28 mouse cellular contexts compared by ENCODE assay signal in the genomic region with DNA sequence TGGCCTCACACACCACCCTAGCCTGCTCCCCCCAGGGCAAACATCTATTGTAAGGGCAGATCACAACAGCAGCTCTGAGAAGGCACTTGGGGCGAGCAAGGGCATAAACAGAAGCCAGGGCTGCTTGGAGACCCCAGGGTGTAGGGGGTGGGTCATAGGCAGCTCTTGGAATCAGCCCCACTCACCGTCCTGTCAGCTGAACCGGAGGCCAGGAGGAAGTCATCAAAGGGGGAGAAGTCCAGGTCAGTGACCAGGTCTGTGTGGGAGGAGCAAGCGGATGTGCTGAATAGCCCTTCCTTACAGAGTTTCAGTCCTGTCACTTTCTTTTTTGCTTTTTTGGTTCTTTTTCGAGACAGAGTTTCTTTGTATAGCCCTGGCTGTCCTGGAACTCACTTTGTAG. TPM values are rescaled to one million over a fixed set of nuclear protein-coding genes. Genes with fewer than 3 reads are reported as not detected.
DNase-seq lines count a peak whose midpoint lies in the region; ATAC-seq and TF ChIP-seq lines count a peak whose summit lies in the region.
"Had no signal": no experiment of that assay in that cellular context is flagged by ENCODE, and none has a peak within 500 bp of the region (broad histone marks: within the 10 kb centered on the region; RNA-seq: fewer than 3 reads in every experiment).

No protein-coding gene starts in this region.

- no peaks in the 10 kb centered on the region; the same call in 1 of the 2 replicates for H3K79me2 ChIP-seq in liver, adult 2 months (ENCODE audit: control insufficient read depth, insufficient read depth, low read length)

- TF ChIP-seq POLR2A in liver, adult 2 months (IDR thresholded peaks at IDR 0.05; ENCODE audit: extremely low read depth, insufficient read depth, low read length): no peak

- WGBS in kidney, embryonic 16.5 days: 33% methylated on average over 5 of the region's 5 CpGs
- 30% methylated on average over 5 of the region's 5 CpGs for WGBS in liver, adult 2 months
- WGBS in liver, embryonic 12.5 days (ENCODE audit: insufficient replicate concordance): 55% methylated on average over 5 of the region's 5 CpGs
- 82% methylated on average over 5 of the region's 5 CpGs for WGBS in midbrain, embryonic 11.5 days
- 80% methylated on average over 5 of the region's 5 CpGs for WGBS in midbrain, embryonic 15.5 days

- no peaks in the 10 kb centered on the region for H3K9me3 ChIP-seq in kidney, embryonic 16.5 days (ENCODE audit: low read length)
- H3K9me3 ChIP-seq in liver, embryonic 12.5 days (replicated peaks): no peaks in the 10 kb centered on the region
- H3K9me3 ChIP-seq in midbrain, embryonic 11.5 days (ENCODE audit: control insufficient read depth, low read length): no peaks in the 10 kb centered on the region
- H3K9me3 ChIP-seq in midbrain, embryonic 15.5 days: no peaks in the 10 kb centered on the region
- H3K9me3 ChIP-seq: embryonic facial prominence, embryonic 10.5 days; embryonic facial prominence, embryonic 13.5 days; forebrain, embryonic 12.5 days; forebrain, embryonic 15.5 days; heart, embryonic 12.5 days; heart, embryonic 15.5 days; hindbrain, embryonic 10.5 days; hindbrain, embryonic 13.5 days had no signal

- H3K27me3 ChIP-seq in kidney, embryonic 16.5 days (ENCODE audit: insufficient read depth, low read length): no peaks in the 10 kb centered on the region
- no peaks in the 10 kb centered on the region for H3K27me3 ChIP-seq in liver, adult 2 months (ENCODE audit: control insufficient read depth, insufficient read depth, low read length)
- no peaks in the 10 kb centered on the region for H3K27me3 ChIP-seq in liver, embryonic 12.5 days (replicated peaks)
- H3K27me3 ChIP-seq in midbrain, embryonic 11.5 days (ENCODE audit: control insufficient read depth, insufficient read depth, low read length): no peaks in the 10 kb centered on the region
- H3K27me3 ChIP-seq in midbrain, embryonic 15.5 days (replicated peaks): no peaks in the 10 kb centered on the region
- H3K27me3 ChIP-seq: embryonic facial prominence, embryonic 13.5 days; forebrain, embryonic 12.5 days; forebrain, embryonic 15.5 days; heart, embryonic 12.5 days; heart, embryonic 15.5 days; hindbrain, embryonic 13.5 days had no signal

- H3K36me3 ChIP-seq in kidney, embryonic 16.5 days (ENCODE audit: insufficient read depth, low read length): peaks cover 18% of the 10 kb centered on the region; the same call in 1 of the 2 replicates
- H3K36me3 ChIP-seq in liver, adult 2 months (ENCODE audit: control insufficient read depth, insufficient read depth, low read length): peaks cover 7% of the 10 kb centered on the region; the same call in 1 of the 2 replicates
- peaks cover 73% of the 10 kb centered on the region for H3K36me3 ChIP-seq in liver, embryonic 12.5 days
- no peaks in the 10 kb centered on the region for H3K36me3 ChIP-seq in midbrain, embryonic 11.5 days (ENCODE audit: control insufficient read depth, insufficient read depth, low read length)
- peaks cover 11% of the 10 kb centered on the region for H3K36me3 ChIP-seq in midbrain, embryonic 15.5 days (replicated peaks)

- H3K27ac ChIP-seq in kidney, embryonic 16.5 days (ENCODE audit: low read length): no peak overlapping the region
- H3K27ac ChIP-seq in liver, adult 2 months (replicated peaks; ENCODE audit: insufficient read depth, low read depth, low read length): no peak overlapping the region
- H3K27ac ChIP-seq in liver, embryonic 12.5 days: no peak overlapping the region
- no peak overlapping the region for H3K27ac ChIP-seq in midbrain, embryonic 11.5 days (ENCODE audit: low read depth, low read length)
- H3K27ac ChIP-seq in midbrain, embryonic 15.5 days: no peak overlapping the region
- H3K27ac ChIP-seq: embryonic facial prominence, embryonic 10.5 days; embryonic facial prominence, embryonic 13.5 days; forebrain, embryonic 12.5 days; forebrain, embryonic 15.5 days; heart, embryonic 15.5 days; hindbrain, embryonic 10.5 days; hindbrain, embryonic 13.5 days had no signal

- TF ChIP-seq CTCF in liver, adult 2 months (IDR thresholded peaks at IDR 0.05; ENCODE audit: low read depth, low read length): no peak

- H3K4me3 ChIP-seq in kidney, embryonic 16.5 days (ENCODE audit: low read length): no peak overlapping the region
- H3K4me3 ChIP-seq in liver, adult 2 months (ENCODE audit: insufficient read depth, low read depth, low read length): no peak overlapping the region
- no peak overlapping the region for H3K4me3 ChIP-seq in liver, embryonic 12.5 days
- no peak overlapping the region for H3K4me3 ChIP-seq in midbrain, embryonic 11.5 days (ENCODE audit: low read depth, low read length)
- no peak overlapping the region for H3K4me3 ChIP-seq in midbrain, embryonic 15.5 days
- H3K4me3 ChIP-seq: embryonic facial prominence, embryonic 10.5 days; embryonic facial prominence, embryonic 13.5 days; erythroblast, embryonic 14.5 days; forebrain, embryonic 12.5 days; forebrain, embryonic 15.5 days; heart, embryonic 12.5 days; heart, embryonic 15.5 days; hindbrain, embryonic 10.5 days; hindbrain, embryonic 13.5 days had no signal

- H3K4me1 ChIP-seq in kidney, embryonic 16.5 days (ENCODE audit: insufficient read depth, low read length): no peaks in the 10 kb centered on the region
- no peaks in the 10 kb centered on the region for H3K4me1 ChIP-seq in liver, adult 2 months (ENCODE audit: control insufficient read depth, insufficient read depth, low read length)
- H3K4me1 ChIP-seq in liver, embryonic 12.5 days: peaks cover 13% of the 10 kb centered on the region; the same call in 1 of the 2 replicates
- H3K4me1 ChIP-seq in midbrain, embryonic 11.5 days (ENCODE audit: control insufficient read depth, insufficient read depth, low read length): no peaks in the 10 kb centered on the region
- no peaks in the 10 kb centered on the region for H3K4me1 ChIP-seq in midbrain, embryonic 15.5 days
- H3K4me1 ChIP-seq: forebrain, embryonic 12.5 days; forebrain, embryonic 15.5 days; heart, embryonic 12.5 days; heart, embryonic 15.5 days; hindbrain, embryonic 10.5 days; hindbrain, embryonic 13.5 days had no signal

- H3K9ac ChIP-seq in kidney, embryonic 16.5 days (replicated peaks; ENCODE audit: low read length): no peak overlapping the region
- no peak overlapping the region for H3K9ac ChIP-seq in liver, adult 2 months (ENCODE audit: low read depth, low read length)
- H3K9ac ChIP-seq in liver, embryonic 12.5 days: no peak overlapping the region
- H3K9ac ChIP-seq in midbrain, embryonic 11.5 days (ENCODE audit: low read length): no peak overlapping the region
- H3K9ac ChIP-seq in midbrain, embryonic 15.5 days: no peak overlapping the region
- H3K9ac ChIP-seq: embryonic facial prominence, embryonic 13.5 days; forebrain, embryonic 12.5 days; forebrain, embryonic 15.5 days; heart, embryonic 12.5 days; heart, embryonic 15.5 days; hindbrain, embryonic 13.5 days had no signal

- no peak overlapping the region for H3K4me2 ChIP-seq in kidney, embryonic 16.5 days (replicated peaks; ENCODE audit: low read depth, low read length)
- no peak overlapping the region for H3K4me2 ChIP-seq in liver, embryonic 12.5 days
- no peak overlapping the region for H3K4me2 ChIP-seq in midbrain, embryonic 11.5 days
- no peak overlapping the region for H3K4me2 ChIP-seq in midbrain, embryonic 15.5 days
- H3K4me2 ChIP-seq: embryonic facial prominence, embryonic 13.5 days; forebrain, embryonic 12.5 days; forebrain, embryonic 15.5 days; heart, embryonic 12.5 days; heart, embryonic 15.5 days; hindbrain, embryonic 13.5 days had no signal

- peak; percentile 53; the same call in 1 of the 2 replicates for ATAC-seq in kidney, embryonic 16.5 days (ENCODE audit: low FRiP score, low TSS enrichment)
- ATAC-seq in liver, embryonic 12.5 days: no peak
- no peak for ATAC-seq in midbrain, embryonic 11.5 days (ENCODE audit: low FRiP score)
- ATAC-seq in midbrain, embryonic 15.5 days (replicated peaks): no peak
- ATAC-seq: CD4-positive, CD25-positive, alpha-beta regulatory T cell, adult 4 months; forebrain, embryonic 15.5 days had no signal

- DNase-seq in kidney, postnatal 14 days: no peak
- peak; percentile 72 for DNase-seq in liver, adult 2 months (ENCODE audit: extremely low read depth, low read depth, low spot score)
- peak; percentile 19 for DNase-seq in midbrain, embryonic 11.5 days (ENCODE audit: low spot score, missing footprints)
- no peak for DNase-seq in lung, postnatal 25 days (ENCODE audit: low spot score)
- DNase-seq: adrenal gland, adult 2 months; adrenal gland, postnatal 14 days; cerebellum, adult 11 months; cerebellum, adult 2 months; cerebellum, adult 9-11 months; cerebellum, postnatal 36 days; embryo, embryonic 11 days; gastrocnemius, postnatal 25 days; heart, adult 18-20 months; heart, postnatal 10 days; heart, postnatal 36 days had no signal

RNA-seq across cellular contexts. Expression of gene Coro7, which starts 9.3 kb away (rescaled TPM):
- polyA plus RNA-seq in kidney, embryonic 16.5 days (2015; fragmentation: Nextera tagmentation; extraction: Ambion mirVana): 21.4 and 24.0 TPM in 2 replicates
- total RNA-seq in liver, adult 2 months (2014; rRNA removed): 6.1 and 8.5 TPM in 2 replicates
- 17.3 and 22.7 TPM in 2 replicates for polyA plus RNA-seq in liver, adult 2 months (2012; rRNA removed)
- 11.3 and 11.9 TPM in 2 replicates for polyA plus RNA-seq in liver, embryonic 12.5 days (2016; fragmentation: Nextera tagmentation; extraction: Ambion mirVana)
- polyA plus RNA-seq in midbrain, embryonic 11.5 days (2014; fragmentation: Nextera tagmentation; extraction: Ambion mirVana): 13.6 TPM in 2 replicates
- polyA plus RNA-seq in midbrain, embryonic 15.5 days (2015; fragmentation: Nextera tagmentation; extraction: Ambion mirVana): 32.1 and 33.2 TPM in 2 replicates

RNA-seq across cellular contexts. Expression of gene Dnaja3, which starts 30.5 kb away (rescaled TPM):
- polyA plus RNA-seq in kidney, embryonic 16.5 days (2015; fragmentation: Nextera tagmentation; extraction: Ambion mirVana): 89.6 and 95.3 TPM in 2 replicates
- 76.3 and 81.0 TPM in 2 replicates for total RNA-seq in liver, adult 2 months (2014; rRNA removed)
- 37.7 and 43.1 TPM in 2 replicates for polyA plus RNA-seq in liver, adult 2 months (2012; rRNA removed)
- 69.2 and 74.2 TPM in 2 replicates for polyA plus RNA-seq in liver, embryonic 12.5 days (2016; fragmentation: Nextera tagmentation; extraction: Ambion mirVana)
- polyA plus RNA-seq in midbrain, embryonic 11.5 days (2014; fragmentation: Nextera tagmentation; extraction: Ambion mirVana): 53.4 and 57.0 TPM in 2 replicates
- 62.1 and 65.5 TPM in 2 replicates for polyA plus RNA-seq in midbrain, embryonic 15.5 days (2015; fragmentation: Nextera tagmentation; extraction: Ambion mirVana)

RNA-seq across cellular contexts. Expression of gene Vasn, which starts 30.6 kb away (rescaled TPM):
- 26.8 TPM in 2 replicates for polyA plus RNA-seq in kidney, embryonic 16.5 days (2015; fragmentation: Nextera tagmentation; extraction: Ambion mirVana)
- 4.0 and 5.1 TPM in 2 replicates for total RNA-seq in liver, adult 2 months (2014; rRNA removed)
- polyA plus RNA-seq in liver, adult 2 months (2012; rRNA removed): 12.6 and 18.0 TPM in 2 replicates
- polyA plus RNA-seq in liver, embryonic 12.5 days (2016; fragmentation: Nextera tagmentation; extraction: Ambion mirVana): 4.7 and 5.0 TPM in 2 replicates
- 6.1 and 7.0 TPM in 2 replicates for polyA plus RNA-seq in midbrain, embryonic 11.5 days (2014; fragmentation: Nextera tagmentation; extraction: Ambion mirVana)
- polyA plus RNA-seq in midbrain, embryonic 15.5 days (2015; fragmentation: Nextera tagmentation; extraction: Ambion mirVana): 5.2 and 5.8 TPM in 2 replicates

RNA-seq across cellular contexts. Expression of gene Pam16, which starts 45.5 kb away (rescaled TPM):
- polyA plus RNA-seq in kidney, embryonic 16.5 days (2015; fragmentation: Nextera tagmentation; extraction: Ambion mirVana): 67.8 and 80.4 TPM in 2 replicates
- total RNA-seq in liver, adult 2 months (2014; rRNA removed): 36.8 and 41.7 TPM in 2 replicates
- polyA plus RNA-seq in liver, adult 2 months (2012; rRNA removed): 10.8 and 13.5 TPM in 2 replicates
- polyA plus RNA-seq in liver, embryonic 12.5 days (2016; fragmentation: Nextera tagmentation; extraction: Ambion mirVana): 76.2 and 81.9 TPM in 2 replicates
- 97.1 and 99.1 TPM in 2 replicates for polyA plus RNA-seq in midbrain, embryonic 11.5 days (2014; fragmentation: Nextera tagmentation; extraction: Ambion mirVana)
- polyA plus RNA-seq in midbrain, embryonic 15.5 days (2015; fragmentation: Nextera tagmentation; extraction: Ambion mirVana): 139 and 154 TPM in 2 replicates

RNA-seq across cellular contexts. Expression of gene Nmral1, which starts 48.8 kb away (rescaled TPM):
- 96.7 and 100 TPM in 2 replicates for polyA plus RNA-seq in kidney, embryonic 16.5 days (2015; fragmentation: Nextera tagmentation; extraction: Ambion mirVana)
- total RNA-seq in liver, adult 2 months (2014; rRNA removed): 10.0 and 11.2 TPM in 2 replicates
- polyA plus RNA-seq in liver, adult 2 months (2012; rRNA removed): 4.8 and 7.8 TPM in 2 replicates
- 50.0 and 53.0 TPM in 2 replicates for polyA plus RNA-seq in liver, embryonic 12.5 days (2016; fragmentation: Nextera tagmentation; extraction: Ambion mirVana)
- 174 and 191 TPM in 2 replicates for polyA plus RNA-seq in midbrain, embryonic 11.5 days (2014; fragmentation: Nextera tagmentation; extraction: Ambion mirVana)
- 78.3 and 79.6 TPM in 2 replicates for polyA plus RNA-seq in midbrain, embryonic 15.5 days (2015; fragmentation: Nextera tagmentation; extraction: Ambion mirVana)

Comparison
In these comparisons a context has a peak if more than half of its experiments do, and no peak if none do; other contexts are left out.
1. DNase-seq: peak in liver, adult 2 months (single experiment) and midbrain, embryonic 11.5 days (single experiment); none in kidney, postnatal 14 days (single experiment) and lung, postnatal 25 days (single experiment).